Mouse (Mus musculus) brain, embryonic 14.5 days (tissue): ENCODE results near the gene Apela.

Source experiments
- CTCF ChIP-seq: fragments of 200-500 bp; IDR thresholded peaks from 2 replicates; pipeline ENCODE4 v1.5.1; 2012; ENCODE audit warnings: inconsistent platforms, mild to moderate bottlenecking, moderate library complexity, borderline replicate concordance; ENCODE audit not compliant: insufficient read depth, insufficient read length; ENCODE audit errors: extremely low read depth
- POLR2A ChIP-seq: fragments of 200-500 bp; IDR thresholded peaks from 2 replicates; pipeline ENCODE4 v1.6.1; 2012; ENCODE audit warnings: mild to moderate bottlenecking, inconsistent platforms, borderline replicate concordance; ENCODE audit not compliant: poor library complexity, insufficient read depth, insufficient read length, severe bottlenecking; ENCODE audit errors: extremely low read depth

DNA sequence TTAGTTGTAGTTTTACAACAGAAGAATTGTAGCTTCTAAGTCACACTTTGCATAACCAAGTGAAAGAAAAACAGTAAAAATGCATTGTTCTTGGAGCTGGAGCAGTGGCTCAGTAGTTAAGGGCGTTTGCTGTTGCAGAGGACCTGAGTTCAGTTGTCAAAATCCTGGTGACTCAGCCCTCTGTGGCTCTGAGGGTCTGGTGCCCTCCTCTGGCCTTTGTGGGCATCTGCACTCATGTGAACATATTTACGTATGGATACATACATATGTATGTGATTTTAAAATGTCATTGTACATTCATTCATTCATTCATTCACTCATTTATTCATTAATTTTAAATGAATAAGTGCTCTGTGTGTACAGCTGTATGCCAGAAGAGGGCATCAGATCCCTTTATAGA is 48.5 kb upstream of the Apela start:
- TF ChIP-seq CTCF (peak; percentile 12; the same call in 1 of the 2 replicates), POLR2A (no peak)
